Mouse (Mus musculus) small intestine, adult 2 months (tissue): Measurements from ENCODE around the gene Il12rb2. TPM values are rescaled to one million over a fixed set of nuclear protein-coding genes. Genes with fewer than 3 reads are reported as not detected.

Source experiments
- H3K27ac ChIP-seq: fragments of 200-500 bp; 2 replicates; pipeline ENCODE4 v1.5.1; 2012; ENCODE audit warnings: low read depth, low read length, control low read depth, inconsistent platforms; ENCODE audit not compliant: insufficient read depth
- H3K27me3 ChIP-seq: fragments of 200-500 bp; 2 replicates; pipeline ENCODE4 v1.6.1; 2012; ENCODE audit warnings: mild to moderate bottlenecking, moderate library complexity, low read length, inconsistent platforms; ENCODE audit not compliant: control insufficient read depth, insufficient read depth
- H3K36me3 ChIP-seq: fragments of 200-500 bp; 2 replicates; pipeline ENCODE4 v1.6.1; 2012; ENCODE audit warnings: mild to moderate bottlenecking, low read length, control low read depth, inconsistent platforms; ENCODE audit not compliant: control insufficient read depth, insufficient read depth
- H3K4me1 ChIP-seq: fragments of 200-500 bp; 2 replicates; pipeline ENCODE4 v1.6.1; 2012; ENCODE audit warnings: low read length, inconsistent platforms, mixed read lengths; ENCODE audit not compliant: control insufficient read depth, insufficient read depth, insufficient read length
- H3K4me3 ChIP-seq: fragments of 200-500 bp; 2 replicates; pipeline ENCODE4 v1.5.1; 2012; ENCODE audit warnings: low read depth, mild to moderate bottlenecking, control low read depth, inconsistent platforms, low read length, moderate library complexity
- CTCF ChIP-seq: fragments of 200-500 bp; IDR thresholded peaks from 2 replicates; pipeline ENCODE4 v1.5.1; 2012; ENCODE audit warnings: low read depth, mild to moderate bottlenecking, control low read depth, inconsistent platforms, low read length, moderate library complexity, mixed read lengths; ENCODE audit not compliant: insufficient replicate concordance, insufficient read length; ENCODE audit errors: extremely low read depth
- POLR2A ChIP-seq: fragments of 200-500 bp; IDR thresholded peaks from 2 replicates; pipeline ENCODE4 v1.6.1; 2012; ENCODE audit warnings: low read depth, mild to moderate bottlenecking, control low read depth, inconsistent platforms, low read length, moderate library complexity
- WGBS: fragments of 180-500 bp; shearing (Covaris S2); methylation state at CpG from one replicate; pipeline ENCODE4 v1.1.7; 2018; 5-methylcytosine and 5-hydroxymethylcytosine counted together
- polyA plus RNA-seq: library from polyadenylated mRNA; depleted of rRNA; stranded (reverse); fragments of >200 nt; gene quantifications from 2 replicates; pipeline ENCODE4 v1.2.3, GENCODE M21; 2012

Il12rb2 gene
- polyA plus RNA-seq, 1 experiment, result 0.55 TPM

GRCm38 (mm10) chr6:67365785-67366184, 10.2 kb downstream of the Il12rb2 start:
- no peaks in the 10 kb centered on the region for H3K27me3 ChIP-seq
- TF ChIP-seq POLR2A (no peak), CTCF (no peak)
- 79% methylated on average over 4 of the region's 4 CpGs for WGBS
- no peak overlapping the region for H3K27ac ChIP-seq
- H3K4me1 ChIP-seq, result no peaks in the 10 kb centered on the region
- H3K4me3 ChIP-seq, result no peak overlapping the region
- no peaks in the 10 kb centered on the region for H3K36me3 ChIP-seq

GRCm38 (mm10) chr6:67348065-67348464, 27.9 kb downstream of the Il12rb2 start:
- no peaks in the 10 kb centered on the region for H3K27me3 ChIP-seq
- no peaks in the 10 kb centered on the region for H3K36me3 ChIP-seq
- no peak overlapping the region for H3K27ac ChIP-seq
- TF ChIP-seq POLR2A, result no peak
- TF ChIP-seq CTCF, result no peak
- WGBS, result 54% methylated on average over 6 of the region's 6 CpGs
- no peaks in the 10 kb centered on the region for H3K4me1 ChIP-seq
- H3K4me3 ChIP-seq, result no peak overlapping the region

GRCm38 (mm10) chr6:67339494-67339893, 36.5 kb downstream of the Il12rb2 start:
- Histone ChIP-seq H3K4me3 (no peak overlapping the region), H3K36me3 (no peaks in the 10 kb centered on the region), H3K27me3 (no peaks in the 10 kb centered on the region), H3K4me1 (no peaks in the 10 kb centered on the region), H3K27ac (no peak overlapping the region)
- TF ChIP-seq POLR2A, result no peak
- TF ChIP-seq CTCF, result no peak

GRCm38 (mm10) chr6:67337943-67338342, 38.0 kb downstream of the Il12rb2 start:
- Histone ChIP-seq H3K27ac (no peak overlapping the region), H3K4me3 (no peak overlapping the region), H3K4me1 (no peaks in the 10 kb centered on the region), H3K36me3 (no peaks in the 10 kb centered on the region), H3K27me3 (no peaks in the 10 kb centered on the region)
- TF ChIP-seq POLR2A (no peak), CTCF (no peak)

- Histone ChIP-seq H3K4me1 (no peaks in the 10 kb centered on the region), H3K4me3 (no peak overlapping the region), H3K36me3 (no peaks in the 10 kb centered on the region), H3K27ac (no peak overlapping the region), H3K27me3 (no peaks in the 10 kb centered on the region)
- TF ChIP-seq POLR2A (no peak), CTCF (no peak)
- 81% methylated on average over 3 of the region's 3 CpGs for WGBS
These were observed 52.2 kb downstream of the Il12rb2 start for GRCm38 (mm10) chr6:67323788-67324187.

- Histone ChIP-seq H3K27me3 (no peaks in the 10 kb centered on the region), H3K4me1 (no peaks in the 10 kb centered on the region), H3K36me3 (no peaks in the 10 kb centered on the region), H3K27ac (no peak overlapping the region), H3K4me3 (no peak overlapping the region)
- WGBS, result 11% methylated on average over 10 of the region's 10 CpGs
- TF ChIP-seq POLR2A (no peak), CTCF (peak; percentile 81; the same call in 1 of the 2 replicates)
These were observed 57.5 kb downstream of the Il12rb2 start for GRCm38 (mm10) chr6:67318451-67318850.

- Histone ChIP-seq H3K4me1 (no peaks in the 10 kb centered on the region), H3K27ac (no peak overlapping the region), H3K36me3 (no peaks in the 10 kb centered on the region), H3K27me3 (no peaks in the 10 kb centered on the region), H3K4me3 (no peak overlapping the region)
- 85% methylated on average over 8 of the region's 8 CpGs for WGBS
- no peak for TF ChIP-seq CTCF
- no peak for TF ChIP-seq POLR2A
These were observed 58.1 kb downstream of the Il12rb2 start for GRCm38 (mm10) chr6:67317827-67318338.

GRCm38 (mm10) chr6:67317068-67317467, 58.9 kb downstream of the Il12rb2 start:
- Histone ChIP-seq H3K36me3 (no peaks in the 10 kb centered on the region), H3K27me3 (no peaks in the 10 kb centered on the region), H3K4me1 (no peaks in the 10 kb centered on the region), H3K27ac (no peak overlapping the region), H3K4me3 (no peak overlapping the region)
- no peak for TF ChIP-seq POLR2A
- TF ChIP-seq CTCF, result no peak
- WGBS, result 59% methylated on average over 5 of the region's 5 CpGs
